Mouse (Mus musculus): ENCODE results near the gene Dmac1. TPM values are rescaled to one million over a fixed set of nuclear protein-coding genes. Genes with fewer than 3 reads are reported as not detected.

Dmac1 gene
- polyA plus RNA-seq (2012; rRNA removed): 24.7 and 31.9 TPM in 2 replicates

- TF ChIP-seq POLR2A (IDR thresholded peaks at IDR 0.05; ENCODE audit: control insufficient read depth, low read depth, low read length): peak; percentile 63
- TF ChIP-seq CTCF (IDR thresholded peaks at IDR 0.05; ENCODE audit: control insufficient read depth, insufficient read depth, insufficient replicate concordance, low read depth, low read length): no peak
- no peaks in the 10 kb centered on the region for H3K36me3 ChIP-seq (ENCODE audit: control insufficient read depth, insufficient read depth, low read length)
- H3K4me3 ChIP-seq (ENCODE audit: control insufficient read depth, low read depth, low read length): peak within 1 kb of the TSS; percentile 89
- H3K27me3 ChIP-seq (ENCODE audit: control insufficient read depth, insufficient read depth, low read length): no peaks in the 10 kb centered on the region
- peaks cover 2% of the 10 kb centered on the region; the same call in 1 of the 2 replicates for H3K4me1 ChIP-seq (ENCODE audit: control insufficient read depth, insufficient read depth, low read length)
- H3K27ac ChIP-seq (ENCODE audit: control insufficient read depth, insufficient read depth, low read depth, low read length): no peak within 1 kb of the TSS
Observed at GRCm38 (mm10) chr4:75278197-75279175, at the start of gene Dmac1. Gene Dmac1 (minus strand): TSS chr4:75278305.

GRCm38 (mm10) chr4:75315431-75315830 lies 37.3 kb upstream of the Dmac1 start:
- no peak for TF ChIP-seq CTCF (IDR thresholded peaks at IDR 0.05; ENCODE audit: control insufficient read depth, insufficient read depth, insufficient replicate concordance, low read depth, low read length)
- TF ChIP-seq POLR2A (IDR thresholded peaks at IDR 0.05; ENCODE audit: control insufficient read depth, low read depth, low read length): no peak
- H3K27ac ChIP-seq (ENCODE audit: control insufficient read depth, insufficient read depth, low read depth, low read length): no peak overlapping the region

DNA sequence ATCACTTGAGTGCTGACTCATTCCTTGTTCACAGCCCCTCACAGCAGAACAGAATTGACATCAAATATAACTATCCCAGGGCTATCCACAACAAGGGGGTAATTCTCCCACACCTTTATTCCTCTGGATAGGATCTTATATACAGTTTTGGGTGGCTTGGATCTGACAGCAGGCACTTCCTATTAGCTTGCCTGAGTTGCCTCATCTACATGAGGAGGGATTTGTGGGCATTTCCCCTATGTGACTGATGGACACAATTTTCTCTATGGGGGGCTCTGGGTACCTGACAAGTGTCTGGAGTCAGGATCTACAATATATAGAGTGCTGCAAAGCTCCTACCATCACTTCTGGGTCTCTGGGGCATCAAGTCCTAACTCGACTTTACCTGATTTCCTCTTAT lies 36.9 kb upstream of the Dmac1 start:
- Histone ChIP-seq H3K36me3 (ENCODE audit: control insufficient read depth, insufficient read depth, low read length) (no peaks in the 10 kb centered on the region), H3K4me1 (ENCODE audit: control insufficient read depth, insufficient read depth, low read length) (no peaks in the 10 kb centered on the region), H3K4me3 (ENCODE audit: control insufficient read depth, low read depth, low read length) (no peak overlapping the region), H3K27ac (ENCODE audit: control insufficient read depth, insufficient read depth, low read depth, low read length) (no peak overlapping the region), H3K27me3 (ENCODE audit: control insufficient read depth, insufficient read depth, low read length) (no peaks in the 10 kb centered on the region)
- TF ChIP-seq POLR2A (IDR thresholded peaks at IDR 0.05; ENCODE audit: control insufficient read depth, low read depth, low read length) (no peak), CTCF (IDR thresholded peaks at IDR 0.05; ENCODE audit: control insufficient read depth, insufficient read depth, insufficient replicate concordance, low read depth, low read length) (no peak)

More at GRCm38 (mm10) chr4:75315431-75315830, 37.3 kb upstream of the Dmac1 start:
- no peak overlapping the region for H3K4me3 ChIP-seq (ENCODE audit: control insufficient read depth, low read depth, low read length)
- no peaks in the 10 kb centered on the region for H3K36me3 ChIP-seq (ENCODE audit: control insufficient read depth, insufficient read depth, low read length)
- H3K27me3 ChIP-seq (ENCODE audit: control insufficient read depth, insufficient read depth, low read length): no peaks in the 10 kb centered on the region
- H3K4me1 ChIP-seq (ENCODE audit: control insufficient read depth, insufficient read depth, low read length): no peaks in the 10 kb centered on the region

DNA sequence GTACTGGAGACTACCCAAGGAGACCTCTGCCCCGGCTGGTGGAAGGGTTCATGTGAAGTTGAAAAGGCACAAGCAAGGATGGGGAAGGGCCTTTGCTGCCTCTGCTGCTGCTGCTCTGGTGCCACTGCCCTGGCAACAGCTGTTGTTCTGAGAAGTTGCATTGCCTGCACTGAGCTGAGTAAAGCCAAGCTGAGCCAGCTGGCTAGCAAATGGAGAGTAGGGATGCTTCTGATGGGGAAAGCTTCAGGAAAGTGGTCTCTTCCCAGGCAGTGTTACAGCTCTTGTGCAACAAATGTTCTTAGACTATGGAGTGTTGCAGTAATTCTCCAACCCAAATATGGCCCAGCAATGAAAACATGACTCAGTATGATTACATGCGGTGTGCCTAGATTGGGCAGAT lies 33.8 kb upstream of the Dmac1 start:
- Histone ChIP-seq H3K36me3 (ENCODE audit: control insufficient read depth, insufficient read depth, low read length) (no peaks in the 10 kb centered on the region), H3K27me3 (ENCODE audit: control insufficient read depth, insufficient read depth, low read length) (no peaks in the 10 kb centered on the region), H3K27ac (ENCODE audit: control insufficient read depth, insufficient read depth, low read depth, low read length) (no peak overlapping the region), H3K4me1 (ENCODE audit: control insufficient read depth, insufficient read depth, low read length) (no peaks in the 10 kb centered on the region), H3K4me3 (ENCODE audit: control insufficient read depth, low read depth, low read length) (no peak overlapping the region)
- TF ChIP-seq CTCF (IDR thresholded peaks at IDR 0.05; ENCODE audit: control insufficient read depth, insufficient read depth, insufficient replicate concordance, low read depth, low read length) (no peak), POLR2A (IDR thresholded peaks at IDR 0.05; ENCODE audit: control insufficient read depth, low read depth, low read length) (no peak)

- Histone ChIP-seq H3K36me3 (ENCODE audit: control insufficient read depth, insufficient read depth, low read length) (no peaks in the 10 kb centered on the region), H3K27ac (ENCODE audit: control insufficient read depth, insufficient read depth, low read depth, low read length) (no peak overlapping the region)
- no peak for TF ChIP-seq POLR2A (IDR thresholded peaks at IDR 0.05; ENCODE audit: control insufficient read depth, low read depth, low read length)
- TF ChIP-seq CTCF (IDR thresholded peaks at IDR 0.05; ENCODE audit: control insufficient read depth, insufficient read depth, insufficient replicate concordance, low read depth, low read length): no peak
Observed at GRCm38 (mm10) chr4:75311305-75311704, 33.2 kb upstream of the Dmac1 start.

DNA sequence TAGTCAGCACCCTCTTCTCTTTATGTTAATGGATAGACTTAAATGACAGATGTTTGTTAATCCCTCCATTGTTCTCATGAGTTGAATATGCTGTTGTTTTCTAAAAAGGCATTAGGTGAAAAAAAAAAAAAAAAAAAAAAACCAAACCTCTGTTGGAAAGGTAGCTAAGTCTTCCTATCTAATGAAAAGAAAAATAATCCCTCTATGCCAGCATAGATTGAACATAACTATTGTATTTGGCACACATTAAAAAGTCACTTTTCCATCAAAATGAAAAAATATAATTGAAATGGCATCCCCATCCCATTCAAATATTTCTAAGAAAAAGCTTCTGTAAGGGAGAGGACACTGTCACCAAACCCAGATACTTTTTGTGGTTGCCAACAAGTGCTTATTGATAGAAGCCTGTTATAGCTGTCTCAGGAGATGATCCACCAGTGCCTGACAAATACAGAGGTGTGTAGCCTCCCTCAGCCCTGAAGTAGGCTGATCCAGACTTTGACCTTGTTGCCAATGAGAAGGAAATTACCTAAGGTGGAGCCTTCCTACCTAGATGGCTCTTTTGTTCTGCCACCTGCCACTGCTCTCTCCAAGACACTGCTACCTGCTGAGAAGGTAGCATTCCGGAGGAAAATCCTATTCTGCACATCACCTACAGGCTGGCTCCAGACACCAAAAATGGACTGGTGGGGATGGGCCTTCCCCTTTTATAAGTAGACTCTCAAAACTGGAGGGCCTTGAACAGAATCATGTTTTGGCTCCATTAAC lies 22.3 kb upstream of the Dmac1 start:
- no peaks in the 10 kb centered on the region for H3K4me1 ChIP-seq (ENCODE audit: control insufficient read depth, insufficient read depth, low read length)
- H3K27ac ChIP-seq (ENCODE audit: control insufficient read depth, insufficient read depth, low read depth, low read length): no peak overlapping the region
- H3K36me3 ChIP-seq (ENCODE audit: control insufficient read depth, insufficient read depth, low read length): no peaks in the 10 kb centered on the region
- no peak overlapping the region for H3K4me3 ChIP-seq (ENCODE audit: control insufficient read depth, low read depth, low read length)
- H3K27me3 ChIP-seq (ENCODE audit: control insufficient read depth, insufficient read depth, low read length): no peaks in the 10 kb centered on the region
- no peak for TF ChIP-seq CTCF (IDR thresholded peaks at IDR 0.05; ENCODE audit: control insufficient read depth, insufficient read depth, insufficient replicate concordance, low read depth, low read length)
- no peak for TF ChIP-seq POLR2A (IDR thresholded peaks at IDR 0.05; ENCODE audit: control insufficient read depth, low read depth, low read length)

More at GRCm38 (mm10) chr4:75311305-75311704, 33.2 kb upstream of the Dmac1 start:
- no peaks in the 10 kb centered on the region for H3K27me3 ChIP-seq (ENCODE audit: control insufficient read depth, insufficient read depth, low read length)
- H3K4me1 ChIP-seq (ENCODE audit: control insufficient read depth, insufficient read depth, low read length): no peaks in the 10 kb centered on the region
- H3K4me3 ChIP-seq (ENCODE audit: control insufficient read depth, low read depth, low read length): no peak overlapping the region

DNA sequence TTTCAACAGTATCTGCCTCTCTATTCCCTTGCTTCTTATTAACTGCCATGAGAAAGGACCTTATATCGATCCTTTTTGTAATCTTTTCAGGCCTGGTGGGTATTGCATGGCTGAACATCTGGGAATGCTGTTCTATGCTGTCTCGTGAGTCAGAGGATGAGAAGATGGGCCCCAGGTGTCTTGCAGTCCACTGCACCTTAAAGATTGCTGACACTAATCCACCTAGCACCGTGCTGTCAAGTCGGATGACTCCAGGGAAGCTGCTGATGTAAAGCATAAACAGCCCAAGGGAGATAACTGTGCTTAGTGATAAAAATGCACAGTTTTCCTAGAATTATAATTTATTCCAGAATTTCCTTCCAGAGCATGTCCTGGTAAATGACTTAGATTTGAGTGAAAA lies 14.2 kb upstream of the Dmac1 start:
- H3K36me3 ChIP-seq (ENCODE audit: control insufficient read depth, insufficient read depth, low read length): no peaks in the 10 kb centered on the region
- no peaks in the 10 kb centered on the region for H3K4me1 ChIP-seq (ENCODE audit: control insufficient read depth, insufficient read depth, low read length)
- TF ChIP-seq CTCF (IDR thresholded peaks at IDR 0.05; ENCODE audit: control insufficient read depth, insufficient read depth, insufficient replicate concordance, low read depth, low read length) (no peak), POLR2A (IDR thresholded peaks at IDR 0.05; ENCODE audit: control insufficient read depth, low read depth, low read length) (no peak)
- no peak overlapping the region for H3K4me3 ChIP-seq (ENCODE audit: control insufficient read depth, low read depth, low read length)
- H3K27ac ChIP-seq (ENCODE audit: control insufficient read depth, insufficient read depth, low read depth, low read length): no peak overlapping the region
- no peaks in the 10 kb centered on the region for H3K27me3 ChIP-seq (ENCODE audit: control insufficient read depth, insufficient read depth, low read length)
